Mouse (Mus musculus): ENCODE data around the gene Fitm2. TPM values are rescaled to one million over a fixed set of nuclear protein-coding genes. Genes with fewer than 3 reads are reported as not detected.

Gene Fitm2
- total and polyA plus RNA-seq, 3 experiments, result 6.6 to 60.9 (median 10.6) TPM

DNA sequence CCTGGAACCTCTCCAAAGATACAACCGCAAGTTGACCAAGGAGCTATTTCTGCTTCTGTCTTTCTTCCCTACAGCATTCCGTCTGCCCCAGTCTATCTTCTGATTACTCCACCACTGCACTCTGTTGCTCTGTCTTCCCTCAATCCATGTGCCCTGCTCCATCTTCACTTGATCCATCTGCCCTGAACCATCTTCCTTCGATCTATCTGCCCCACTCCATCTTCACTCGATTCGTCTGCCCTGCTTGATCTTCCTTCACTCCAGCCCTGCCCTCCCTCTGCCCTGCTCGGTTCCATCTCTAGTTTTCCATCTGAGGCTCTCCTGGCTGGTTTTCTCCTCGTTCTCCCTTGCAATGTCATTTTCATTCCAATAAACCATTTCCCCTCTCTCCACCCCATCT is 30.8 kb upstream of the Fitm2 start:
- H3K4me1 ChIP-seq (ENCODE audit: control insufficient read depth in 1 of 2, insufficient read depth in 2 of 2, low read length in 2 of 2), result no peaks in the 10 kb centered on the region
- no peak for DNase-seq (ENCODE audit: low read depth, low spot score)
- no peak overlapping the region for H3K27ac ChIP-seq (ENCODE audit: control insufficient read depth, low read depth, low read length)
- TF ChIP-seq E2F4 (IDR thresholded peaks at IDR 0.05; ENCODE audit: borderline replicate concordance, low read depth, low read length) (no peak), CHD2 (IDR thresholded peaks at IDR 0.05; ENCODE audit: low read length) (no peak), ZKSCAN1 (IDR thresholded peaks at IDR 0.05; ENCODE audit: low read depth, low read length) (no peak), MYC (IDR thresholded peaks at IDR 0.05; ENCODE audit: low read depth, low read length) (no peak), MAFK (IDR thresholded peaks at IDR 0.05; ENCODE audit: borderline replicate concordance, low read depth, low read length) (no peak), RCOR1 (IDR thresholded peaks at IDR 0.05; ENCODE audit: low read depth, low read length) (no peak), UBTF (IDR thresholded peaks at IDR 0.05; ENCODE audit: borderline replicate concordance, insufficient read depth, low read depth, low read length) (no peak), KAT2A (conservative IDR thresholded peaks at IDR 0.05; ENCODE audit: low read depth, low read length) (no peak), POLR2AphosphoS2 (IDR thresholded peaks at IDR 0.05; ENCODE audit: low read length) (no peak), ZNF384 (IDR thresholded peaks at IDR 0.05; ENCODE audit: low read depth, low read length) (no peak), BHLHE40 (IDR thresholded peaks at IDR 0.05; ENCODE audit: borderline replicate concordance, low read depth, low read length) (no peak), GABPA (IDR thresholded peaks at IDR 0.05; ENCODE audit: low read depth, low read length) (no peak), MAZ (IDR thresholded peaks at IDR 0.05; ENCODE audit: low read depth, low read length) (no peak), POLR2A (IDR thresholded peaks at IDR 0.05; ENCODE audit: control insufficient read depth in 1 of 2, insufficient read depth in 1 of 2, low read depth in 1 of 2, low read length in 2 of 2, poor library complexity in 1 of 2) (no peak), NELFE (IDR thresholded peaks at IDR 0.05; ENCODE audit: low read depth, low read length) (no peak), MYB (IDR thresholded peaks at IDR 0.05; ENCODE audit: low read depth, low read length) (no peak), HCFC1 (IDR thresholded peaks at IDR 0.05; ENCODE audit: low read depth, low read length) (no peak), CTCF (IDR thresholded peaks at IDR 0.05 in 2 of 3, conservative IDR thresholded peaks at IDR 0.05 in 1 of 3; ENCODE audit: control insufficient read depth in 1 of 3, insufficient read depth in 1 of 3, low read depth in 2 of 3, low read length in 3 of 3, poor library complexity in 1 of 3, severe bottlenecking in 1 of 3) (no peak), RAD21 (IDR thresholded peaks at IDR 0.05; ENCODE audit: low read depth, low read length) (no peak)
- H3K9me3 ChIP-seq (replicated peaks; ENCODE audit: insufficient read depth, low read length), result no peaks in the 10 kb centered on the region
- H3K27me3 ChIP-seq (ENCODE audit: control insufficient read depth in 1 of 2, insufficient read depth in 2 of 2, low read length in 2 of 2), result peaks cover 14 to 28% of the 10 kb centered on the region in 2 experiments
- no peaks in the 10 kb centered on the region for H3K36me3 ChIP-seq (ENCODE audit: control insufficient read depth in 1 of 2, insufficient read depth in 2 of 2, low read length in 2 of 2)
- H3K4me3 ChIP-seq (ENCODE audit: control insufficient read depth in 1 of 2, insufficient read depth in 1 of 2, low read depth in 2 of 2, low read length in 2 of 2), result no peak overlapping the region
- no peaks in the 10 kb centered on the region for H3K79me2 ChIP-seq (ENCODE audit: control insufficient read depth, insufficient read depth, low read length, poor library complexity)
- H3K9ac ChIP-seq (ENCODE audit: control insufficient read depth, low read depth, low read length, poor library complexity, severe bottlenecking), result no peak overlapping the region

DNA sequence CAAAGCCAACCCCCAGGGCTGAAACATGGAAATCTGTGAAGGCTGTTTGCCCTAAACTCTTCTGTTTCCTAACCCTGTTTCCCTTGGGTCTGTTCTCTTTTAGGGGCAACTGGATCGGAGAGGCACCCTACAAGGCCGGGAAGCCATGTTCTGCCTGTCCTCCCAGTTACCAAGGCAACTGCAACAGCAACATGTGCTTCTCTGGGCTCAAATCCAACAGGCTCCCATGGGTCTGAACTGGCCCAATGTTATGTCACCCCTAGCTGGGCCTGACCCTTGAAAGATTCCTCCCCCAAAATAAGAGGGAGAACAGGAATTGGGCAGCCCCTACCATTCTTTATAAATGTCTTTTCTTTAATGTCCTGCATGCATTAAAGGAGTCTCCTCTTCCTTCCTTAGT is 29.8 kb upstream of the Fitm2 start:
- H3K9ac ChIP-seq (ENCODE audit: control insufficient read depth, low read depth, low read length, poor library complexity, severe bottlenecking), result no peak overlapping the region
- TF ChIP-seq CTCF (IDR thresholded peaks at IDR 0.05 in 2 of 3, conservative IDR thresholded peaks at IDR 0.05 in 1 of 3; ENCODE audit: control insufficient read depth in 1 of 3, insufficient read depth in 1 of 3, low read depth in 2 of 3, low read length in 3 of 3, poor library complexity in 1 of 3, severe bottlenecking in 1 of 3) (no peak), POLR2AphosphoS5 (IDR thresholded peaks at IDR 0.05; ENCODE audit: borderline replicate concordance, low read depth, low read length) (no peak), JUND (IDR thresholded peaks at IDR 0.05; ENCODE audit: low read depth, low read length) (no peak), E2F4 (IDR thresholded peaks at IDR 0.05; ENCODE audit: borderline replicate concordance, low read depth, low read length) (no peak), NRF1 (IDR thresholded peaks at IDR 0.05; ENCODE audit: insufficient read depth, low read depth, low read length, poor library complexity, severe bottlenecking) (no peak)
- peaks cover 14 to 29% of the 10 kb centered on the region in 2 experiments for H3K27me3 ChIP-seq (ENCODE audit: control insufficient read depth in 1 of 2, insufficient read depth in 2 of 2, low read length in 2 of 2)
- H3K4me1 ChIP-seq (ENCODE audit: control insufficient read depth in 1 of 2, insufficient read depth in 2 of 2, low read length in 2 of 2), result no peaks in the 10 kb centered on the region
- H3K9me3 ChIP-seq (replicated peaks; ENCODE audit: insufficient read depth, low read length), result no peaks in the 10 kb centered on the region
- H3K4me3 ChIP-seq (ENCODE audit: control insufficient read depth in 1 of 2, insufficient read depth in 1 of 2, low read depth in 2 of 2, low read length in 2 of 2), result no peak overlapping the region
- no peak overlapping the region for H3K27ac ChIP-seq (ENCODE audit: control insufficient read depth, low read depth, low read length)
- H3K79me2 ChIP-seq (ENCODE audit: control insufficient read depth, insufficient read depth, low read length, poor library complexity), result no peaks in the 10 kb centered on the region
- no peak for DNase-seq (ENCODE audit: low read depth, low spot score)
- no peaks in the 10 kb centered on the region for H3K36me3 ChIP-seq (ENCODE audit: control insufficient read depth in 1 of 2, insufficient read depth in 2 of 2, low read length in 2 of 2)
